ENCODE assay signal across 9 mouse cellular contexts in the genomic region with DNA sequence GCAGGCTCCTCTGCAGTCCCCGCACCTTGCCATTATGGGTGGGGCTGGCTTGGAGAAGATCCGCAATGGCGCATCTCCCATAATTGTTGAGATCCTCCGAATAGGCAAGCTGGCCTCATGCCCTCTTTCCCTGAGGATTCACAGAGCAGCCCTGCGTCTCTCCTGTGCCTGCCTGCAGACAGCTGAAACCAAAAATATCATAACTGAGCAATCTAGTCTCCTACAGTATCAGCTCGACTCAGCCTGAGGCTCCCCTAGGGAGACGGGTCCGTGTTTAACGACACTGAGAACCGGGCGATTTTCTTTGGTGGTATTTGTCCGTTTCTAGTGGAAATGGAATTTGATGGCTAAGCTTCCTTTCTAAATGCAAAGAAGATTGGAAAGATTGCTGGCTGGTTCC. TPM values are rescaled to one million over a fixed set of nuclear protein-coding genes. Genes with fewer than 3 reads are reported as not detected.
DNase-seq lines count a peak whose midpoint lies in the region; ATAC-seq and TF ChIP-seq lines count a peak whose summit lies in the region.
"Had no signal": no experiment of that assay in that cellular context is flagged by ENCODE, and none has a peak within 500 bp of the region (broad histone marks: within the 10 kb centered on the region; RNA-seq: fewer than 3 reads in every experiment).

No protein-coding gene starts in this region.

- H3K4me3 ChIP-seq in embryonic facial prominence, embryonic 15.5 days (replicated peaks) = peak overlapping the region; percentile 40
- H3K4me3 ChIP-seq in intestine, postnatal 0 days (ENCODE audit: low read depth, low read length) = no peak overlapping the region
- H3K4me3 ChIP-seq in stomach, embryonic 14.5 days (ENCODE audit: low read depth, low read length) = no peak overlapping the region

- peak overlapping the region; percentile 80 for H3K27ac ChIP-seq in embryonic facial prominence, embryonic 15.5 days (replicated peaks)
- no peak overlapping the region for H3K27ac ChIP-seq in intestine, postnatal 0 days (ENCODE audit: low read depth, low read length)
- H3K27ac ChIP-seq in stomach, embryonic 14.5 days (ENCODE audit: low read length) = no peak overlapping the region

- peaks cover 29% of the 10 kb centered on the region for H3K4me1 ChIP-seq in embryonic facial prominence, embryonic 15.5 days
- no peaks in the 10 kb centered on the region for H3K4me1 ChIP-seq in intestine, postnatal 0 days (replicated peaks; ENCODE audit: control insufficient read depth, insufficient read depth, low read length)
- H3K4me1 ChIP-seq in stomach, embryonic 14.5 days (ENCODE audit: control insufficient read depth, insufficient read depth, low read length) = peaks cover 11% of the 10 kb centered on the region; the same call in 1 of the 2 replicates

- peak; percentile 65 to 71 for DNase-seq in right cerebral cortex, postnatal 10 days (ENCODE audit: low spot score in 2 of 2)
- DNase-seq in right cerebral cortex, postnatal 36 days (ENCODE audit: low spot score in 2 of 2) = no peak
- no peak for DNase-seq in thymus, adult 18-20 months
- no peak for DNase-seq in layer of hippocampus, adult 8-10 months (ENCODE audit: low spot score in 2 of 2)
- DNase-seq in lung, postnatal 4 days = no peak

- peaks cover 19% of the 10 kb centered on the region; the same call in 1 of the 2 replicates for H3K27me3 ChIP-seq in embryonic facial prominence, embryonic 15.5 days
- H3K27me3 ChIP-seq in intestine, postnatal 0 days (replicated peaks; ENCODE audit: control insufficient read depth, insufficient read depth, low read length) = peaks cover 17% of the 10 kb centered on the region; the same call in 1 of the 2 replicates
- H3K27me3 ChIP-seq in stomach, embryonic 14.5 days (ENCODE audit: control insufficient read depth, insufficient read depth, low read length) = 0 out of 2 replicates have a peak, but pooled peaks cover 2% of the 10 kb centered on the region

- peak overlapping the region; percentile 12; the same call in 1 of the 2 replicates for H3K9ac ChIP-seq in embryonic facial prominence, embryonic 15.5 days
- H3K9ac ChIP-seq in intestine, postnatal 0 days (ENCODE audit: low read depth, low read length) = no peak overlapping the region
- no peak overlapping the region for H3K9ac ChIP-seq in stomach, embryonic 14.5 days (replicated peaks; ENCODE audit: low read depth, low read length)

- no peaks in the 10 kb centered on the region for H3K9me3 ChIP-seq in embryonic facial prominence, embryonic 15.5 days (replicated peaks)
- no peaks in the 10 kb centered on the region for H3K9me3 ChIP-seq in intestine, postnatal 0 days (ENCODE audit: control insufficient read depth)
- H3K9me3 ChIP-seq in stomach, embryonic 14.5 days (ENCODE audit: control insufficient read depth, low read depth, low read length) = no peaks in the 10 kb centered on the region

- no peak for TF ChIP-seq CTCF in intestine, postnatal 0 days (IDR thresholded peaks at IDR 0.05; ENCODE audit: low read depth)

- 7% methylated on average over 12 of the region's 12 CpGs for WGBS in embryonic facial prominence, embryonic 15.5 days
- 25% methylated on average over 12 of the region's 12 CpGs for WGBS in intestine, postnatal 0 days
- 19% methylated on average over 12 of the region's 12 CpGs for WGBS in stomach, embryonic 14.5 days

- H3K4me2 ChIP-seq in embryonic facial prominence, embryonic 15.5 days (replicated peaks) = peak overlapping the region; percentile 51
- peak overlapping the region; percentile 13; the same call in 1 of the 2 replicates for H3K4me2 ChIP-seq in intestine, postnatal 0 days (replicated peaks; ENCODE audit: low read depth)
- H3K4me2 ChIP-seq in stomach, embryonic 14.5 days (replicated peaks; ENCODE audit: low read depth, low read length) = peak overlapping the region; percentile 2

- no peaks in the 10 kb centered on the region for H3K36me3 ChIP-seq in embryonic facial prominence, embryonic 15.5 days
- no peaks in the 10 kb centered on the region for H3K36me3 ChIP-seq in intestine, postnatal 0 days (ENCODE audit: control insufficient read depth, insufficient read depth)
- H3K36me3 ChIP-seq in stomach, embryonic 14.5 days (ENCODE audit: control insufficient read depth, insufficient read depth, low read length) = no peaks in the 10 kb centered on the region

- no peak for ATAC-seq in embryonic facial prominence, embryonic 15.5 days (ENCODE audit: insufficient number of reproducible peaks, low FRiP score, low TSS enrichment, low read depth)
- no peak for ATAC-seq in intestine, postnatal 0 days
- ATAC-seq in stomach, embryonic 14.5 days (ENCODE audit: insufficient number of reproducible peaks, insufficient read depth, low FRiP score, low read depth) = no peak

RNA-seq across cellular contexts. Expression of a gene that starts 8.7 kb away (rescaled TPM):
- polyA plus RNA-seq in embryonic facial prominence, embryonic 15.5 days (2015; fragmentation: Nextera tagmentation; extraction: Ambion mirVana) = 0.37 and 0.43 TPM in 2 replicates
- not detected in 2 replicates for polyA plus RNA-seq in intestine, postnatal 0 days (2015; fragmentation: Nextera tagmentation; extraction: Ambion mirVana)
- polyA plus RNA-seq in stomach, embryonic 14.5 days (2014; fragmentation: Nextera tagmentation; extraction: Ambion mirVana) = 0.06 and 0.27 TPM in 2 replicates
- under 1 TPM; 0.69 to 0.92 (median 0.77) TPM for total RNA-seq in layer of hippocampus, adult 8-10 months (2022)

RNA-seq across cellular contexts. Expression of a gene that starts 8.7 kb away (rescaled TPM):
- 0.79 and 0.91 TPM in 2 replicates for polyA plus RNA-seq in embryonic facial prominence, embryonic 15.5 days (2015; fragmentation: Nextera tagmentation; extraction: Ambion mirVana)
- polyA plus RNA-seq in intestine, postnatal 0 days (2015; fragmentation: Nextera tagmentation; extraction: Ambion mirVana) = 0.08 TPM in 1 of 2 replicates, not detected in the other
- polyA plus RNA-seq in stomach, embryonic 14.5 days (2014; fragmentation: Nextera tagmentation; extraction: Ambion mirVana) = 0.27 TPM in 1 of 2 replicates, not detected in the other
- 1 to 10 TPM in 2 of 4 experiments, under 1 TPM in 2; 0.30 to 1.3 (median 0.83) TPM for total RNA-seq in layer of hippocampus, adult 8-10 months (2022)

RNA-seq across cellular contexts. Expression of a gene that starts 29.6 kb away (rescaled TPM):
- not detected in 2 replicates for polyA plus RNA-seq in embryonic facial prominence, embryonic 15.5 days (2015; fragmentation: Nextera tagmentation; extraction: Ambion mirVana)
- not detected in 2 replicates for polyA plus RNA-seq in intestine, postnatal 0 days (2015; fragmentation: Nextera tagmentation; extraction: Ambion mirVana)
- polyA plus RNA-seq in stomach, embryonic 14.5 days (2014; fragmentation: Nextera tagmentation; extraction: Ambion mirVana) = not detected in 2 replicates
- not detected for total RNA-seq in layer of hippocampus, adult 8-10 months (2022)
- polyA plus RNA-seq: gonadal fat pad, adult 2 months had no signal

Comparison
In these comparisons a context has a peak if more than half of its experiments do, and no peak if none do; other contexts are left out.
1. DNase-seq: peak in right cerebral cortex, postnatal 10 days (2 of 2); none in right cerebral cortex, postnatal 36 days (0 of 2), thymus, adult 18-20 months (0 of 2), layer of hippocampus, adult 8-10 months (0 of 2) and lung, postnatal 4 days (0 of 2).
2. Peak in every context shown above with its lines, with median percentiles within 50 percentile points of each other: H3K4me2 ChIP-seq.